Mouse (Mus musculus): ENCODE results near the gene Ttc13. TPM values are rescaled to one million over a fixed set of nuclear protein-coding genes. Genes with fewer than 3 reads are reported as not detected.

Gene Ttc13
- polyA plus RNA-seq, 1 experiment from 2014 or later: 19.0 TPM

DNA sequence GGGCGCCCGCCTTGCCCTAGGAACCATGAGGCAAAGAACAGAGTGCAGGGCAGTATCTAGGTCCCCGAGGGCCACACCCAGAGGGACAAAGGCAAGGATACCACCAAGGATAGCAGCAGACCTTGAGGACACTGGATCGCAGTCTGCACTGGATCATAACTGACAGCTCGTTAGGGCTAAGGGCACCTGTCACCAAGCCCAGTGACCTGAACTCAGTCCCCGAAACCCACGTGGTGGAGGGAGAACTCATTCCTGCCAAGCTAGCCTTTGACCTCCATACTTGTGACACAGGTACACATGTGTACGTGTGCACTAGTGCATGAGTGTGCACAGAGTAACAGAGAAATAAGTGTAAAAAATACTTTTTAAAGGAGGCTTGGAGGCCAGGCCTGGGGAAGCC, 6.0 kb downstream of the Ttc13 start:
- Histone ChIP-seq H3K9ac (ENCODE audit: low read depth, low read length) (no peak overlapping the region), H3K9me3 (ENCODE audit: control insufficient read depth) (no peaks in the 10 kb centered on the region), H3K27ac (ENCODE audit: low read depth, low read length) (peak overlapping the region; percentile 28; the same call in 1 of the 2 replicates), H3K4me2 (replicated peaks; ENCODE audit: low read depth) (no peak overlapping the region), H3K4me3 (ENCODE audit: low read depth, low read length) (no peak overlapping the region), H3K4me1 (replicated peaks; ENCODE audit: control insufficient read depth, insufficient read depth, low read length) (0 out of 2 replicates have a peak, but pooled peaks cover 5% of the 10 kb centered on the region), H3K27me3 (replicated peaks; ENCODE audit: control insufficient read depth, insufficient read depth, low read length) (no peaks in the 10 kb centered on the region), H3K36me3 (ENCODE audit: control insufficient read depth, insufficient read depth) (peaks cover 29% of the 10 kb centered on the region; the same call in 1 of the 2 replicates)
- TF ChIP-seq CTCF (IDR thresholded peaks at IDR 0.05; ENCODE audit: low read depth): no peak
- ATAC-seq: 0 out of 2 replicates have a peak, but pooled peaks have one; percentile 23
- 74% methylated on average over 8 of the region's 8 CpGs for WGBS

DNA sequence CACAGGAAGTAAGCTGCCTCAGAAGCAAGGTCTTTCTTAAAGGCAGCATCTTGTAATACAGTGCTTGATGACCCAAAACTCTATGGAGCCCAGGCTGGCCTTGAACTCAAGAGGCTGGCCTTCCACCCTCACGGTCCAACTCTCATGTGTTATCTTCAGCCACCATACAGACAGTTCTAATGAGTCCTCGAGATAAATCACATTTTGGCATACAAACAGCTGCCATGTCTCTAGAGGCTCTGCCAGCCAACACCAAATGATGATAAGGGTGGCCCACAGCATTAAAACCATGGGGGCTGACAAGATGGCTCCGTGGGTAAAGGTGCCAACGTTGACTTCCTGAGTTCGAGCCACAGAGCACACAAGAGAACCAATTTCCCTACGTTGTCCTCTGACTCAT, 8.6 kb downstream of the Ttc13 start:
- 91% methylated on average over 6 of the region's 6 CpGs for WGBS
- no peak for TF ChIP-seq CTCF (IDR thresholded peaks at IDR 0.05; ENCODE audit: low read depth)
- no peak overlapping the region for H3K4me3 ChIP-seq (ENCODE audit: low read depth, low read length)
- no peaks in the 10 kb centered on the region for H3K9me3 ChIP-seq (ENCODE audit: control insufficient read depth)
- H3K4me2 ChIP-seq (replicated peaks; ENCODE audit: low read depth): no peak overlapping the region
- peaks cover 44% of the 10 kb centered on the region for H3K36me3 ChIP-seq (ENCODE audit: control insufficient read depth, insufficient read depth)
- no peak overlapping the region for H3K9ac ChIP-seq (ENCODE audit: low read depth, low read length)
- H3K27ac ChIP-seq (ENCODE audit: low read depth, low read length): no peak overlapping the region
- ATAC-seq: no peak
- H3K4me1 ChIP-seq (replicated peaks; ENCODE audit: control insufficient read depth, insufficient read depth, low read length): 0 out of 2 replicates have a peak, but pooled peaks cover 2% of the 10 kb centered on the region
- no peaks in the 10 kb centered on the region for H3K27me3 ChIP-seq (replicated peaks; ENCODE audit: control insufficient read depth, insufficient read depth, low read length)

DNA sequence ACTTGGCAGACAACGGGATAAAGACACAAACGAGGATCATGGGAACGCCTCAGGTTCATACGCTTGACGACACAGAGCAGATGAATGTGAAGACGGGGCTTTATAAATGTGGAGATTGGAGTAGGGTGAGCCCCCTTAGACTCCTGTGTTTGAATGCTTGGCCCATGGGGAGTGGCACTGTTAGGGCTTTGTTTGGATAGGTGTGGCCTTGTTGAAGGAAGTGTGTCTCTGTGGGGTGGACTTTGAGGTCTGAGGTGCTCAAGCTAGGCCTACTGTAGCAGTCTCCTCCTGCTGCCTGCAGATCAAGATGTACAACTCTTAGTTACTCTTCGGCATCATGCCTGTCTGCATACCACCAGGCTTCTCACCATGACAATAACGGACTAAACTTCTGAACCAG, 16.0 kb downstream of the Ttc13 start:
- no peaks in the 10 kb centered on the region for H3K9me3 ChIP-seq (ENCODE audit: control insufficient read depth)
- H3K4me3 ChIP-seq (ENCODE audit: low read depth, low read length): no peak overlapping the region
- WGBS: 81% methylated on average over 8 of the region's 8 CpGs
- no peak overlapping the region for H3K27ac ChIP-seq (ENCODE audit: low read depth, low read length)
- H3K36me3 ChIP-seq (ENCODE audit: control insufficient read depth, insufficient read depth): peaks cover 23% of the 10 kb centered on the region
- H3K4me2 ChIP-seq (replicated peaks; ENCODE audit: low read depth): no peak overlapping the region
- H3K27me3 ChIP-seq (replicated peaks; ENCODE audit: control insufficient read depth, insufficient read depth, low read length): no peaks in the 10 kb centered on the region
- ATAC-seq: peak; percentile 72
- no peak overlapping the region for H3K9ac ChIP-seq (ENCODE audit: low read depth, low read length)
- H3K4me1 ChIP-seq (replicated peaks; ENCODE audit: control insufficient read depth, insufficient read depth, low read length): no peaks in the 10 kb centered on the region
- no peak for TF ChIP-seq CTCF (IDR thresholded peaks at IDR 0.05; ENCODE audit: low read depth)

DNA sequence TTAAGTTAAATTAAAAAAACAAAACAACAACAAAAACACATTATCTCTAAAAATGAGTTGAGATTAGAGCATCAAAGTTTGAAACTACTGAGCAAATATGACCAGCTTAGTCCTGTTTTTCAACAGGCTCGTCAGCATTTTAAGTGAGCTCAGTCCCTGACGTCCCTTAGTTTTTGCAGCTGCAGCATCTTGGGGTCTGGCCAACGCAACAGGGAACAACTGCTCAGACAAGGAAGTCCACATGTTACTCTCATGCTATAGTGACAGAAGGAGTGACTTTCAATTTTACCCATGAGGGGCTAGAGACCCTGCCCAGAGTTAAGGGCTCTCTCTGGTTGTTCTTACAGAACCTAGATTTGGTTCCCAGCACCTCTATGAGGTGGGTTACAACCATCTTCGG, 17.4 kb downstream of the Ttc13 start:
- H3K9ac ChIP-seq (ENCODE audit: low read depth, low read length): no peak overlapping the region
- no peak for ATAC-seq
- H3K4me2 ChIP-seq (replicated peaks; ENCODE audit: low read depth): no peak overlapping the region
- no peaks in the 10 kb centered on the region for H3K27me3 ChIP-seq (replicated peaks; ENCODE audit: control insufficient read depth, insufficient read depth, low read length)
- no peak for TF ChIP-seq CTCF (IDR thresholded peaks at IDR 0.05; ENCODE audit: low read depth)
- WGBS: 81% methylated on average over 4 of the region's 4 CpGs
- no peak overlapping the region for H3K4me3 ChIP-seq (ENCODE audit: low read depth, low read length)
- no peak overlapping the region for H3K27ac ChIP-seq (ENCODE audit: low read depth, low read length)
- H3K4me1 ChIP-seq (replicated peaks; ENCODE audit: control insufficient read depth, insufficient read depth, low read length): no peaks in the 10 kb centered on the region
- peaks cover 31% of the 10 kb centered on the region for H3K36me3 ChIP-seq (ENCODE audit: control insufficient read depth, insufficient read depth)
- no peaks in the 10 kb centered on the region for H3K9me3 ChIP-seq (ENCODE audit: control insufficient read depth)

DNA sequence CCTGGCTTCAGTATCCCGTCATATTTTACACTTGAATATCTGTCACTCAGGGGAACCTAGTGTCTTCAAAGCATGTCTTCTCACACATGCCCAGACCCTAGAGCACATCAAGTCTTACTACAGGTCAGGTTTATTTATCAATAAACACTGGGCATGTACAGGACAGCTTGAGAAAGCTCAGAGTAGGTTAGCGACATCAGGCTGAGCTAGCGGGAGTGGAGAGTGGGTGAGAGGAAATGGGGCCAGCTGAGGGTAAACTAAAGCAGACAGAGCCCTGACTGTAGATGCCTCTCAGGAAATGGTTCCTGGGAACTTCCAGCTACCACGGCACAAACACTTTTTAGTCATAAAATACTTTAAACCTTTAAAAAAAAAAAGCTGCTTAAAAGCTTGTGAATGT, 18.3 kb downstream of the Ttc13 start:
- Histone ChIP-seq H3K27me3 (replicated peaks; ENCODE audit: control insufficient read depth, insufficient read depth, low read length) (no peaks in the 10 kb centered on the region), H3K36me3 (ENCODE audit: control insufficient read depth, insufficient read depth) (peaks cover 25% of the 10 kb centered on the region; the same call in 1 of the 2 replicates), H3K4me3 (ENCODE audit: low read depth, low read length) (no peak overlapping the region), H3K9ac (ENCODE audit: low read depth, low read length) (no peak overlapping the region), H3K27ac (ENCODE audit: low read depth, low read length) (no peak overlapping the region), H3K4me2 (replicated peaks; ENCODE audit: low read depth) (no peak overlapping the region), H3K9me3 (ENCODE audit: control insufficient read depth) (no peaks in the 10 kb centered on the region), H3K4me1 (replicated peaks; ENCODE audit: control insufficient read depth, insufficient read depth, low read length) (no peaks in the 10 kb centered on the region)
- no peak for TF ChIP-seq CTCF (IDR thresholded peaks at IDR 0.05; ENCODE audit: low read depth)
- ATAC-seq: no peak
- 65% methylated on average over 4 of the region's 4 CpGs for WGBS

DNA sequence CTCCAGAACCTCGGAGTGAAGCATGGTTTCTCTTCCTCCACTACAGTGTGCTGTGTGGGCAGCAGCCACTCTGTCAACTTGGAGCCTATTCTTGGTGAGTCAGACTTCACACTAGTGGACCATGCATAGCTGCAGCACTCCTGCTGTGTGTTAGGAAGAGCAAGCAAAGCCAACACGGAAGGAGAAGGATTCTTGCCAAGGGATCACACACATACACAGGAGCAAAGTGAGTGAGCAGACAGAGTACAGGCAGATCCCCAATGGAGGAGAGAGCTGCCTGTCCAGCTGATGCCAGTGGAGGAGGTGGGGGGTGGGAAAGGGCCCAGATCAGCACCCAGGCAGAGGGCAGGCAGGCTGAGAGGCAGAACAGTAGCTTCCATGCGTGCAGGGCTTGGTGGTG, 19.6 kb downstream of the Ttc13 start:
- TF ChIP-seq CTCF (IDR thresholded peaks at IDR 0.05; ENCODE audit: low read depth): no peak
- H3K4me3 ChIP-seq (ENCODE audit: low read depth, low read length): no peak overlapping the region
- H3K4me1 ChIP-seq (replicated peaks; ENCODE audit: control insufficient read depth, insufficient read depth, low read length): no peaks in the 10 kb centered on the region
- H3K27ac ChIP-seq (ENCODE audit: low read depth, low read length): no peak overlapping the region
- H3K27me3 ChIP-seq (replicated peaks; ENCODE audit: control insufficient read depth, insufficient read depth, low read length): no peaks in the 10 kb centered on the region
- 84% methylated on average over 3 of the region's 3 CpGs for WGBS
- no peak overlapping the region for H3K9ac ChIP-seq (ENCODE audit: low read depth, low read length)
- peaks cover 32% of the 10 kb centered on the region; the same call in 1 of the 2 replicates for H3K36me3 ChIP-seq (ENCODE audit: control insufficient read depth, insufficient read depth)
- no peak overlapping the region for H3K4me2 ChIP-seq (replicated peaks; ENCODE audit: low read depth)
- no peaks in the 10 kb centered on the region for H3K9me3 ChIP-seq (ENCODE audit: control insufficient read depth)
- no peak for ATAC-seq

DNA sequence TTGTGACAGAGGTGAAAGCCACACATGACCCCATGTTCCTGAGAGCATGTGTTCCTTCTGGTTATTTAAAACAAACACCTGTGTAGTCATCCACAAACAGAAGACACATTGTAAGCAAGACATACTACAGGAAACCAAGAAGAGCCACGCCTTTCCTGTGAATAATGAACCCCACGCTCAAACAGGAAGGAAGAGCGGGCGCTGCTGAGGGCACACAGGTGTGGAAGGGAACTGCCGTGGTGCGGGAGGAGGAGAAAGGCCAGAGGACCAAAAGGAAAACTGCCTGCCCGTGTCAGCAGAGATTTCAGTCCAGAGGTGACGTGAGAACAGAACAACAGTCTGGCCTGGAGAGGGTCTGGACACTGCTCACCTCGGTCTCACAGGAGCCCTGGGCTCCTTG, 20.8 kb downstream of the Ttc13 start:
- H3K4me2 ChIP-seq (replicated peaks; ENCODE audit: low read depth): no peak overlapping the region
- H3K4me3 ChIP-seq (ENCODE audit: low read depth, low read length): no peak overlapping the region
- 54% methylated on average over 9 of the region's 9 CpGs for WGBS

More for the DNA sequence above, 20.8 kb downstream of the Ttc13 start:
- Histone ChIP-seq H3K9ac (ENCODE audit: low read depth, low read length) (no peak overlapping the region), H3K27ac (ENCODE audit: low read depth, low read length) (no peak overlapping the region), H3K36me3 (ENCODE audit: control insufficient read depth, insufficient read depth) (peaks cover 32% of the 10 kb centered on the region; the same call in 1 of the 2 replicates), H3K9me3 (ENCODE audit: control insufficient read depth) (no peaks in the 10 kb centered on the region), H3K27me3 (replicated peaks; ENCODE audit: control insufficient read depth, insufficient read depth, low read length) (no peaks in the 10 kb centered on the region), H3K4me1 (replicated peaks; ENCODE audit: control insufficient read depth, insufficient read depth, low read length) (no peaks in the 10 kb centered on the region)
- TF ChIP-seq CTCF (IDR thresholded peaks at IDR 0.05; ENCODE audit: low read depth): no peak
- ATAC-seq: no peak

Data from intestine, postnatal 0 days (tissue).